Mouse (Mus musculus) kidney, embryonic 14.5 days (tissue): ENCODE data around the gene Astn2. TPM values are rescaled to one million over a fixed set of nuclear protein-coding genes. Genes with fewer than 3 reads are reported as not detected.

Experiments used
- ATAC-seq: fragments of 200-750 bp; cut with Nextera tagmentation; 2 replicates; pipeline ENCODE4 v1.8.0; 2017; ENCODE audit warnings: moderate number of reproducible peaks, mild to moderate bottlenecking, moderate TSS enrichment, moderate library complexity; ENCODE audit not compliant: low FRiP score, low TSS enrichment
- H3K27ac ChIP-seq: fragments of 300-500 bp; sonication (generic); 2 replicates; pipeline ENCODE4 v1.5.1; 2014; ENCODE audit warnings: low read depth, mild to moderate bottlenecking, low read length, moderate library complexity, mixed read lengths
- H3K27me3 ChIP-seq: fragments of 300-500 bp; sonication (generic); 2 replicates; pipeline ENCODE4 v1.6.1; 2014; ENCODE audit warnings: mild to moderate bottlenecking, low read length; ENCODE audit not compliant: control insufficient read depth, insufficient read depth
- H3K36me3 ChIP-seq: fragments of 300-500 bp; sonication (generic); 2 replicates; pipeline ENCODE4 v1.6.1; 2014; ENCODE audit warnings: low read length, mixed read lengths; ENCODE audit not compliant: control insufficient read depth, insufficient read depth
- H3K4me1 ChIP-seq: fragments of 300-500 bp; sonication (generic); 2 replicates; pipeline ENCODE4 v1.6.1; 2014; ENCODE audit warnings: low read length, mixed read lengths; ENCODE audit not compliant: control insufficient read depth, insufficient read depth
- H3K4me2 ChIP-seq: fragments of 300-500 bp; sonication (generic); replicated peaks from 2 replicates; pipeline ENCODE4 v1.6.1; 2014; ENCODE audit warnings: low read depth, mild to moderate bottlenecking, low read length
- H3K4me3 ChIP-seq: fragments of 300-500 bp; sonication (generic); 2 replicates; pipeline ENCODE4 v1.5.1; 2014; ENCODE audit warnings: mild to moderate bottlenecking, low read length
- H3K9ac ChIP-seq: fragments of 300-500 bp; sonication (generic); 2 replicates; pipeline ENCODE4 v1.6.1; 2014; ENCODE audit warnings: low read depth, mild to moderate bottlenecking, low read length, moderate library complexity
- H3K9me3 ChIP-seq: fragments of 300-500 bp; sonication (generic); 2 replicates; pipeline ENCODE4 v1.6.1; 2016; ENCODE audit warnings: low read length; ENCODE audit not compliant: control insufficient read depth
- WGBS: fragments of 180-500 bp; shearing (Covaris S2); extraction: QIAGEN DNeasy Blood & Tissue Kit; methylation state at CpG from one replicate; pipeline ENCODE4 v1.1.7; 2014; 5-methylcytosine and 5-hydroxymethylcytosine counted together
- polyA plus RNA-seq: library from polyadenylated mRNA; unstranded; fragments of >200 nt; fragmentation: Nextera tagmentation; extraction: Ambion mirVana; gene quantifications from 2 replicates; pipeline ENCODE4 v1.2.1, GENCODE M21; 2014

Gene Astn2
- polyA plus RNA-seq, 1 experiment from 2014 or later = 0.60 TPM

DNA sequence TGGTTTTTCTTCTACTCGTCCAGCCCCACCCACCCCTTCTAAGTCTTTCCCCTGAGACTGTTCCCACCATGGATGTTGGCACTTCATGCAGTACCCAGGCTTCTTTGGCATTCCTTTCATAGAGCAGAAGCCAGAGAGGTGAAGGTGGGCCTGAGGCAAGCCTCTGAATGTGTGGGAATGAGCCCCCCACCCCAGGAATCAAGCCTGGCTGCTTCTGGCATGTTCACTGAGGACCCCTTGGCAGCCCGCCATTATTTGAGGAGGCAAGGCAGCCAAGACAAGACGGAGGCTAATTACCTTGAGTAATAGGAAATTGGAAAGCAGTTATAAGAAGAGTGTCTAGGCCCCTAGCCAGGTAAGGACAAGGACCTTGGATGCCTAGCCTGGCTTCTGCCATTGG is 973.6 kb downstream of the Astn2 start:
- Histone ChIP-seq H3K27me3 (no peaks in the 10 kb centered on the region), H3K4me3 (no peak overlapping the region), H3K27ac (no peak overlapping the region), H3K9me3 (no peaks in the 10 kb centered on the region), H3K4me2 (no peak overlapping the region), H3K36me3 (no peaks in the 10 kb centered on the region), H3K9ac (no peak overlapping the region), H3K4me1 (no peaks in the 10 kb centered on the region)
- 60% methylated on average over 3 of the region's 3 CpGs for WGBS
- 0 out of 2 replicates have a peak, but pooled peaks have one; percentile 35 for ATAC-seq

DNA sequence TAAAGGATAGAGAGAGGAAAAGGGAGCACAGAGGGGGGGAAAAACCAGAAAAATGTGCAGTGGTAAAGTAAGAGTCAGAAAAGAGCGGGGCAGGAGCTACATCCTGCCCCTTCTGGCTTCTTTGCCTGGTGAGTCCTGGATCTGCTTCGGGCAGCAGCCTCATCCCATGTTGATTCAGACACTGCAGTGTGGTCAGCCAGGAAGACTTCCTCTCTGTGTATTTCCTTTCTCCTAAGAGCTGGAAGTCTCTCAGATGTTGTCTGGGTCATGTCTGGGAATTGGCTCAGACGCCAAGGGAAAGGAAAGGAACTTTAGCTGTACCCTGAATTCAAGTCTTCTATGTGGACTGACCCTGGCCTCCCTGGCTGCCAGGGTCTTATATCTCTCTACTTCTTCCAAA is 976.9 kb downstream of the Astn2 start:
- no peaks in the 10 kb centered on the region for H3K4me1 ChIP-seq
- no peak overlapping the region for H3K4me2 ChIP-seq
- no peaks in the 10 kb centered on the region for H3K27me3 ChIP-seq
- H3K36me3 ChIP-seq = no peaks in the 10 kb centered on the region
- WGBS = 82% methylated on average over 3 of the region's 3 CpGs
- H3K9ac ChIP-seq = no peak overlapping the region
- ATAC-seq = no peak
- H3K9me3 ChIP-seq = no peaks in the 10 kb centered on the region
- H3K27ac ChIP-seq = no peak overlapping the region
- no peak overlapping the region for H3K4me3 ChIP-seq

DNA sequence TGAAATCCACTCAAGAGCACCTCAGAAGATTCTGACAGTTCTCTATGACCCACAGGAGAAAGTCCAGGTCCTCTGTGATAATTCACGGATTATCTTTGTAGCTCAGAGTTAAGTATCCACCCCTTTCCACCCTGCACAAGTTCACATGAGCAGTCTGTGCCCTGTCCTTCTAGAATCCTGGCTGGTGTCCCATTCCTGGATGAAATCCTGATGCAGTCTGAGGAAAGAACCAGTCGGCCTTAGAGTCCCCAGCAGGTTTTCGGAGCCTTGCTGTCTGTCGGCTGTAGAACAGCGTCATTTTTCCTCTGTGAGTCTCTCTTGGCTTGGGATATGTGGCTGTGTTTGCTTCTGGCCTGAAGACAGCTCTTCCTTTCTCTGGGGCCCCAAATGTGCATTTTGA is 978.0 kb downstream of the Astn2 start:
- no peaks in the 10 kb centered on the region for H3K9me3 ChIP-seq
- H3K4me2 ChIP-seq = no peak overlapping the region
- no peak overlapping the region for H3K27ac ChIP-seq
- no peak overlapping the region for H3K9ac ChIP-seq
- H3K27me3 ChIP-seq = no peaks in the 10 kb centered on the region
- 80% methylated on average over 5 of the region's 5 CpGs for WGBS
- no peaks in the 10 kb centered on the region for H3K36me3 ChIP-seq
- H3K4me1 ChIP-seq = no peaks in the 10 kb centered on the region
- H3K4me3 ChIP-seq = no peak overlapping the region
- ATAC-seq = no peak

DNA sequence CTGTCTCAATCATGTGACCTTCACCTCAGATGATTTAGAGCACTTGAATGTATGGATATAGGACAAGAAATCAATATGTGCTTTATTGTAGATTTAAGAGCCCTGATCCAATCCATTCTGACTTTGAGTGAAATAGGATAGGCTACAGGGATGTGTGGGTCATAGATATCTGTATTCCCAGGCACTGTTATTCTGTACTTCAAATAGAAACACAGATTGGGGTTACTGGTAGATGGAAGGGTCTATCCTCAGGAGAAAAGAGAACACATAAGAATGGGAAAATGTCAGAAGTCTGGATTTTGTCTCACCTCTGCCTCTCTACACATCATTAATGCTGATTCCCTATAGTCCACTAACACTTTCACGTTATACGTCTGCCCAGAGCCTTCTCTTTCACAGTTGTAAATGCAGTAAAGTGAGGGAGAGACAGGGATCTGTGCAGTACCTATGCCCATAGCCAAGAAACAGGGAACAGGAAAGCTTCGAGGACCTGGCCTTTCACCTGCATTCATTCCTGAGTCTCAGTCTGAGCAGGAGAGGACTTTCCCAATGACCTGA is 981.3 kb downstream of the Astn2 start:
- Histone ChIP-seq H3K36me3 (no peaks in the 10 kb centered on the region), H3K9me3 (no peaks in the 10 kb centered on the region), H3K27ac (no peak overlapping the region), H3K27me3 (no peaks in the 10 kb centered on the region), H3K9ac (no peak overlapping the region), H3K4me1 (peaks cover 4% of the 10 kb centered on the region; the same call in 1 of the 2 replicates), H3K4me3 (no peak overlapping the region), H3K4me2 (no peak overlapping the region)
- ATAC-seq = no peak
- 83% methylated on average over 3 of the region's 3 CpGs for WGBS

DNA sequence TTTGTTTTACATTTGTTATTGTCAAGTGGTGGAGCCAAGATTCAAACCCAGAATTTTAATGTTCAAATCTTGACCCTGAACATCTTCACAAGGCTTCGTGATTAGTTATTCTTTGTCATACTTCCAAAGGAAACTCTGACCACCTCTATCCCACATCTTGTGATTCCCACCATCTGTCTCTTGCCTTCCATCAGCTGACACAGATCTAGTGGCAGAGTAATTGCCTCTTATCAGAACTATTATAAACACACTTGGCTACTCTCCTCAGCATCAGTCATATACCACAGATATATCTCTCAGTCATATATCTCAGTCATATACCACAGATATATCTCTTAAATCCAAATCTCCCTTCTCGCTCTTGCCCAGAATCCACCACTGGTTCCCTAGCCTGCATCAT is 983.1 kb downstream of the Astn2 start:
- Histone ChIP-seq H3K27me3 (no peaks in the 10 kb centered on the region), H3K9ac (no peak overlapping the region), H3K4me3 (no peak overlapping the region), H3K36me3 (no peaks in the 10 kb centered on the region), H3K4me1 (peaks cover 4% of the 10 kb centered on the region; the same call in 1 of the 2 replicates), H3K4me2 (no peak overlapping the region), H3K9me3 (no peaks in the 10 kb centered on the region), H3K27ac (no peak overlapping the region; the same call in 1 of the 2 replicates)
- WGBS = 67% methylated on average over 2 of the region's 2 CpGs
- ATAC-seq = no peak

DNA sequence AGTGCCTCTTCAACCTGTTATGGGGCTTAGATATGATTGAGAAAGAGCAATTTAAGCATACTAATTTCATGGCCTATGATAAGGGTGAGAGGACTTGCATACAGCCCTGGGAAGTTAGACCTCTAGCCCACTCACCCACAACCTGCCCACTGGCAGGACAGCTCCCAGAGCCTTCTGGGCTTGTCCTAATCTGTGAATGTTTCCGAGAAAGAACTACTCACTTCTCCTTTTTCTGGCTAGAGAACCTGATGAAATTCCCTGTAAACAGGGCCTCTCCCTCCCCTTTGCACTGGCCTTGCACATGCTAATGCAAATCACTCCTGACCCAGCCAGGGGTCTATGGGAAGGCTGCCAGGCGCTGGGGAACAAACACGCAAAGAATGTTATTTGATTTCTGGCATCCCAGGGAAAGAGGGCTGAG is 983.9 kb downstream of the Astn2 start:
- no peak overlapping the region for H3K9ac ChIP-seq
- H3K27me3 ChIP-seq = no peaks in the 10 kb centered on the region
- H3K27ac ChIP-seq = peak overlapping the region; percentile 38; the same call in 1 of the 2 replicates
- H3K36me3 ChIP-seq = no peaks in the 10 kb centered on the region
- H3K4me3 ChIP-seq = no peak overlapping the region
- H3K9me3 ChIP-seq = no peaks in the 10 kb centered on the region
- ATAC-seq = peak; percentile 81; the same call in 1 of the 2 replicates
- H3K4me1 ChIP-seq = peaks cover 4% of the 10 kb centered on the region; the same call in 1 of the 2 replicates
- no peak overlapping the region for H3K4me2 ChIP-seq
- WGBS = 25% methylated on average over 3 of the region's 3 CpGs

DNA sequence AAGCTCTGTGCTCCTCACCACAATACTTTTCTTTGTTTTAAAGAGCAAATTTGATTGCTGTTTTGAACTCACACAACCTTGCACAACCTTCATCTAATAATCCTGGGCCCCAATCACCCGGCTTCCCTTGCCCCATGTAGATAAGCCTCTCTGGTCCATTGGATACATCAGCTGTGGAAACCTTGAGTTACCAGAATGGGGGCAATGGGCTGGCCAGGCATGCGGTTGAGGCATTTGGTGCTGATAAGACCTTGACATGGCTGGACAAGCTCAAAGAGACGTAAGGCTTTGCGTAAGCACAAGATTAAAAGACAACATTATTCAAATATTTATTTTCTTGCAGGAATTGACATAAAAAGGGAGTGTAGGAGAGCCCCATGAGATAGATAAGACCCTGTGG is 988.9 kb downstream of the Astn2 start:
- ATAC-seq = no peak
- WGBS = 78% methylated on average over 4 of the region's 4 CpGs
- H3K4me2 ChIP-seq = no peak overlapping the region
- H3K36me3 ChIP-seq = no peaks in the 10 kb centered on the region
- no peak overlapping the region for H3K9ac ChIP-seq
- H3K27me3 ChIP-seq = no peaks in the 10 kb centered on the region
- no peaks in the 10 kb centered on the region for H3K9me3 ChIP-seq
- no peak overlapping the region for H3K4me3 ChIP-seq
- H3K27ac ChIP-seq = no peak overlapping the region
- peaks cover 3% of the 10 kb centered on the region; the same call in 1 of the 2 replicates for H3K4me1 ChIP-seq

DNA sequence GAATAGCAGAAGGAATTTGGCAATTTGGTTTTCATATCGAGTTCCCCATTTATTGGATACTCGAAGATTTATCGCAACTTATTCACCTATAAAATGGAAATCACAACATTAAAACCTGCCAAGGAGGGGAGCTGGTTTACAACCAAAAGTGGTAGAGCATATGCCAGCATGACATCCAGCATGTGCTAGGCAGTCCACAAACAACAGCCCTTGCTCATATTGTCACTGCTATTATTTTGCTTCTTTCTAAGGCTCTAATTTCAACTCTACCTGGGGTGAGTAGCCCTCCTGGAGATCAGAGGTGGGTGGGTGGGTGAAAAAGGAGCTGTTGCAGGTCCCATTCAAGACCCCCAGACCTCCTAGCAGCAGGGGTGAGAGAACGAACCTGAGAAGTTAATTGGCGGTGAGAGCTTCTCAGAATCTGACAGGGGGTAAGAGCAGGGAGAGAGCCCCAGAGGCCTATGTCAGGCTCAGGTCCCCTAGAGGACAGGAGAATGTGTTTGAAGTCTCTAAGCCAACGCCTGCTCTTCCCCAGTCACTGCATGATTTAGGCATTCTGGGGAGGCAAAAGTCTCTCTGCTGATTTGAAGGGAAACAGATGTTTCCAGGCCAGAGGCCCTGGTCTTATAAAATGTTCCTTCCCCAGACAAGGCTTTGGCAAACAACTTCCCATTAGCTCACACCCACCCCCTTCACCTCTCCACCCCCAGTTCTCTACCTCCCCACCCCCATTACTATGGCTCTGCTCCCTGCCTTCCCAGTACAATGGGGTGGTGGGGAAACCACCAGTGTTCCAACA is 1001.4 kb downstream of the Astn2 start:
- no peak overlapping the region for H3K27ac ChIP-seq
- no peaks in the 10 kb centered on the region for H3K9me3 ChIP-seq
- H3K9ac ChIP-seq = no peak overlapping the region
- H3K27me3 ChIP-seq = no peaks in the 10 kb centered on the region
- no peak overlapping the region for H3K4me3 ChIP-seq
- no peak overlapping the region for H3K4me2 ChIP-seq
- no peaks in the 10 kb centered on the region for H3K4me1 ChIP-seq
- no peaks in the 10 kb centered on the region for H3K36me3 ChIP-seq
- peak; percentile 90 for ATAC-seq
- 37% methylated on average over 6 of the region's 6 CpGs for WGBS

DNA sequence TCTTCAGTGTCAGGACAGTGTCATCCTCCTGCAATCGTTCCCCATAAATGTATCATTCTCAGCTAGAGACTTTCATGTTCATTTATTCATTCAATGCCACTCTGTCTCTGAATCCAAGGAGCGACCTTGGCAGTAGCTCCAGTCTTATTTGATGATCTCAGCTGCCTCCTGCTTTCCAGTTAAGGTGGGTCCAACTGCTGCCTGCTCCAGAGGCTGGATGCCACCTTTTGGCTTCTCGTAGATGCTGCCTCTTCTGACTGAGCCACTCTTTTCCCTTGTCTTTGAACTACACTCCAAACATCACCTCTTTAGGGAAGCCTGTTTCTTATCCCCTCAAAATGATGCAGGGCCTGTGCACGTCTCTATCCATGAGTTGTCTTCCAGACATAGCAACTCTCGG is 1002.1 kb downstream of the Astn2 start:
- Histone ChIP-seq H3K9ac (no peak overlapping the region), H3K4me3 (no peak overlapping the region), H3K36me3 (no peaks in the 10 kb centered on the region), H3K4me2 (no peak overlapping the region), H3K9me3 (no peaks in the 10 kb centered on the region), H3K4me1 (no peaks in the 10 kb centered on the region), H3K27ac (no peak overlapping the region), H3K27me3 (no peaks in the 10 kb centered on the region)
- no peak for ATAC-seq
- WGBS = 74% methylated on average over 5 of the region's 5 CpGs
